Mouse (Mus musculus) embryonic facial prominence, embryonic 14.5 days (tissue): ENCODE measurements around the gene Rab3gap1. TPM values are rescaled to one million over a fixed set of nuclear protein-coding genes. Genes with fewer than 3 reads are reported as not detected.
"Not testable (repeated sequence)": the region's sequence is repeated elsewhere in the genome, so short reads cannot be mapped to it uniquely, and the experiment has no call there.

Experiments
- ATAC-seq: fragments of 200-750 bp; cut with Nextera tagmentation; 2 replicates; pipeline ENCODE4 v1.8.0; 2017; ENCODE audit warnings: low read depth, moderate number of reproducible peaks, moderate TSS enrichment
- DNase-seq: peaks from one replicate; pipeline ENCODE4 v3.0.0-alpha.2; 2015; ENCODE audit warnings: low spot score
- H3K27ac ChIP-seq: fragments of 300-500 bp; sonication (generic); replicated peaks from 2 replicates; pipeline ENCODE4 v1.5.1; 2014; ENCODE audit warnings: low read depth, mild to moderate bottlenecking, low read length, moderate library complexity
- H3K27me3 ChIP-seq: fragments of 300-500 bp; sonication (generic); replicated peaks from 2 replicates; pipeline ENCODE4 v1.6.1; 2014; ENCODE audit warnings: low read length; ENCODE audit not compliant: control insufficient read depth, insufficient read depth
- H3K36me3 ChIP-seq: fragments of 300-500 bp; sonication (generic); 2 replicates; pipeline ENCODE4 v1.6.1; 2014; ENCODE audit warnings: low read length, mixed read lengths; ENCODE audit not compliant: control insufficient read depth, insufficient read depth
- H3K4me1 ChIP-seq: fragments of 300-500 bp; sonication (generic); 2 replicates; pipeline ENCODE4 v1.6.1; 2014; ENCODE audit warnings: antibody characterized with exemption, low read length; ENCODE audit not compliant: control insufficient read depth, insufficient read depth
- H3K4me2 ChIP-seq: fragments of 300-500 bp; sonication (generic); 2 replicates; pipeline ENCODE4 v1.6.1; 2014; ENCODE audit warnings: low read depth, mild to moderate bottlenecking, low read length, moderate library complexity, mixed read lengths
- H3K4me3 ChIP-seq: fragments of 300-500 bp; sonication (generic); 2 replicates; pipeline ENCODE4 v1.5.1; 2014; ENCODE audit warnings: low read depth, mild to moderate bottlenecking, low read length
- H3K9ac ChIP-seq: fragments of 300-500 bp; sonication (generic); 2 replicates; pipeline ENCODE4 v1.6.1; 2014; ENCODE audit warnings: low read depth, mild to moderate bottlenecking, low read length, moderate library complexity, mixed read lengths
- H3K9me3 ChIP-seq: fragments of 300-500 bp; sonication (generic); 2 replicates; pipeline ENCODE4 v1.6.1; 2016; ENCODE audit warnings: low read length; ENCODE audit not compliant: control insufficient read depth
- WGBS: fragments of 180-500 bp; shearing (Covaris S2); extraction: QIAGEN DNeasy Blood & Tissue Kit; methylation state at CpG from one replicate; pipeline ENCODE4 v1.1.7; 2014; 5-methylcytosine and 5-hydroxymethylcytosine counted together
- polyA plus RNA-seq: library from polyadenylated mRNA; unstranded; fragments of >200 nt; fragmentation: Nextera tagmentation; extraction: Ambion mirVana; gene quantifications from 2 replicates; pipeline ENCODE4 v1.2.1, GENCODE M21; 2014

The Rab3gap1 gene
- polyA plus RNA-seq, 1 experiment from 2014 or later: 20.0 TPM

GRCm38 (mm10) chr1:127943516-127943915 lies 74.9 kb downstream of the Rab3gap1 start:
- Histone ChIP-seq H3K4me3 (no peak overlapping the region), H3K9ac (no peak overlapping the region), H3K36me3 (peaks cover 62% of the 10 kb centered on the region), H3K27me3 (no peaks in the 10 kb centered on the region), H3K4me1 (no peaks in the 10 kb centered on the region), H3K4me2 (no peak overlapping the region), H3K27ac (no peak overlapping the region), H3K9me3 (peaks cover 12% of the 10 kb centered on the region; the same call in 1 of the 2 replicates)
- DNase-seq (no peak), ATAC-seq (no peak)
- WGBS: 84% methylated on average over 6 of the region's 6 CpGs

- 73% methylated on average over 3 of the region's 3 CpGs for WGBS
- H3K36me3 ChIP-seq: peaks cover 38% of the 10 kb centered on the region
- no peaks in the 10 kb centered on the region for H3K27me3 ChIP-seq
Observed at GRCm38 (mm10) chr1:127945696-127946575, 77.4 kb downstream of the Rab3gap1 start.

GRCm38 (mm10) chr1:127946615-127947249 lies 78.2 kb downstream of the Rab3gap1 start:
- no peak for ATAC-seq
- WGBS: 79% methylated on average over 5 of the region's 5 CpGs
- no peak overlapping the region for H3K27ac ChIP-seq

More at GRCm38 (mm10) chr1:127945696-127946575, 77.4 kb downstream of the Rab3gap1 start:
- Histone ChIP-seq H3K4me2 (no peak overlapping the region), H3K9ac (no peak overlapping the region), H3K9me3 (no peaks in the 10 kb centered on the region), H3K4me1 (no peaks in the 10 kb centered on the region), H3K4me3 (no peak overlapping the region), H3K27ac (no peak overlapping the region)
- DNase-seq: no peak
- ATAC-seq: no peak

GRCm38 (mm10) chr1:127948748-127949147 lies 80.2 kb downstream of the Rab3gap1 start:
- H3K9me3 ChIP-seq: no peaks in the 10 kb centered on the region
- no peak for DNase-seq
- no peak overlapping the region for H3K9ac ChIP-seq
- H3K36me3 ChIP-seq: peaks cover 11% of the 10 kb centered on the region; the same call in 1 of the 2 replicates
- H3K27ac ChIP-seq: no peak overlapping the region
- ATAC-seq: no peak
- H3K4me1 ChIP-seq: no peaks in the 10 kb centered on the region
- no peak overlapping the region for H3K4me2 ChIP-seq
- H3K27me3 ChIP-seq: no peaks in the 10 kb centered on the region
- WGBS: 85% methylated on average over 5 of the region's 5 CpGs
- no peak overlapping the region for H3K4me3 ChIP-seq

More at GRCm38 (mm10) chr1:127946615-127947249, 78.2 kb downstream of the Rab3gap1 start:
- Histone ChIP-seq H3K4me1 (no peaks in the 10 kb centered on the region), H3K9ac (no peak overlapping the region), H3K4me2 (no peak overlapping the region), H3K4me3 (no peak overlapping the region), H3K36me3 (peaks cover 30% of the 10 kb centered on the region), H3K9me3 (no peaks in the 10 kb centered on the region), H3K27me3 (no peaks in the 10 kb centered on the region)
- DNase-seq: no peak

- no peak for DNase-seq
- no peaks in the 10 kb centered on the region for H3K9me3 ChIP-seq
- H3K4me3 ChIP-seq: no peak overlapping the region
- ATAC-seq: no peak
- 0 out of 2 replicates have a peak, but pooled peaks cover 2% of the 10 kb centered on the region for H3K36me3 ChIP-seq
- H3K27ac ChIP-seq: no peak overlapping the region
- H3K4me1 ChIP-seq: no peaks in the 10 kb centered on the region
- no peaks in the 10 kb centered on the region for H3K27me3 ChIP-seq
- H3K9ac ChIP-seq: no peak overlapping the region
- H3K4me2 ChIP-seq: no peak overlapping the region
- 89% methylated on average over 4 of the region's 4 CpGs for WGBS
Observed at GRCm38 (mm10) chr1:127952276-127952675, 83.7 kb downstream of the Rab3gap1 start.

- H3K4me2 ChIP-seq, H3K27ac ChIP-seq, H3K9me3 ChIP-seq, H3K9ac ChIP-seq, H3K36me3 ChIP-seq, H3K4me1 ChIP-seq, H3K27me3 ChIP-seq, DNase-seq, ATAC-seq, H3K4me3 ChIP-seq: not testable (repeated sequence)
- WGBS: 74% methylated on average over 4 of the region's 4 CpGs
Observed at GRCm38 (mm10) chr1:127954198-127954597, 85.6 kb downstream of the Rab3gap1 start.

- Histone ChIP-seq H3K9ac (no peak overlapping the region), H3K4me2 (no peak overlapping the region), H3K4me1 (no peaks in the 10 kb centered on the region), H3K9me3 (no peaks in the 10 kb centered on the region), H3K36me3 (no peaks in the 10 kb centered on the region), H3K27me3 (no peaks in the 10 kb centered on the region), H3K27ac (no peak overlapping the region), H3K4me3 (no peak overlapping the region)
- no peak for ATAC-seq
- WGBS: 50% methylated on average over 4 of the region's 4 CpGs
- DNase-seq: no peak
Observed at GRCm38 (mm10) chr1:127954800-127955199, 86.2 kb downstream of the Rab3gap1 start.

- H3K27ac ChIP-seq: no peak overlapping the region
- WGBS: 96% methylated on average over 1 of the region's 1 CpGs
- 0 out of 2 replicates have a peak, but pooled peaks cover 3% of the 10 kb centered on the region for H3K36me3 ChIP-seq
- no peak overlapping the region for H3K4me3 ChIP-seq
- DNase-seq: no peak
- no peaks in the 10 kb centered on the region for H3K27me3 ChIP-seq
- no peak overlapping the region for H3K9ac ChIP-seq
- H3K4me1 ChIP-seq: no peaks in the 10 kb centered on the region
- no peak overlapping the region for H3K4me2 ChIP-seq
- no peak for ATAC-seq
- no peaks in the 10 kb centered on the region for H3K9me3 ChIP-seq
Observed at GRCm38 (mm10) chr1:127956524-127956923, 88.0 kb downstream of the Rab3gap1 start.
